Mouse (Mus musculus): Measurements from ENCODE around the gene Cep128.

DNA sequence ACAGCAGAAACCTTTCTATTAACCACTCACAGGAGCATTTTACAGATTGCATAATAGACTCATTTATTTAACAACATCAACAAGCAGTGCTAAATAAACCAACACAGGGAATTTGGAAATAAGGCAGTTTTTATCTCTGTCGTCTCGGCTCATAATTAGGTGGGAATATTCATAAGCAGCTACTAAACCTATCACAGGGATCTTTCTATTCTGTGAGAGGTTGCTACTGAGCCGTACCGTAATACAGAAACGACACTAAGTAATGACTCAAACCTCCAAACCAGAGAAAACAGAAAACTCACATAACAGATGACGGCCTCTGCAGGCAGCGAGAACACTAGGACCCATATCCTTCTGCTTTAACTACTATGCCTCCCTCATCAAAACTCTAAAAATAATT lies 163.6 kb downstream of the Cep128 start:
- TF ChIP-seq CTCF (IDR thresholded peaks at IDR 0.05; ENCODE audit: control insufficient read depth, insufficient read depth, insufficient replicate concordance, low read depth, low read length), result no peak
- no peak for TF ChIP-seq POLR2A (IDR thresholded peaks at IDR 0.05; ENCODE audit: control insufficient read depth, low read depth, low read length)
